Mouse (Mus musculus) liver, embryonic 13.5 days (tissue): ENCODE measurements around the gene Ptpn11. TPM values are rescaled to one million over a fixed set of nuclear protein-coding genes. Genes with fewer than 3 reads are reported as not detected.

Experiments
- ATAC-seq: fragments of 200-750 bp; cut with Nextera tagmentation; 2 replicates; pipeline ENCODE4 v1.8.0; 2017; ENCODE audit warnings: low read depth, mild to moderate bottlenecking, moderate number of reproducible peaks, moderate library complexity
- DNase-seq: peaks from one replicate; pipeline ENCODE4 v3.0.0; 2022
- H3K27ac ChIP-seq: fragments of 300-500 bp; sonication (generic); 2 replicates; pipeline ENCODE4 v1.5.1; 2015; ENCODE audit warnings: moderate library complexity, mild to moderate bottlenecking, inconsistent platforms
- H3K27me3 ChIP-seq: fragments of 300-500 bp; sonication (generic); 2 replicates; pipeline ENCODE4 v1.6.1; 2015; ENCODE audit warnings: mild to moderate bottlenecking, inconsistent platforms
- H3K36me3 ChIP-seq: fragments of 300-500 bp; sonication (generic); 2 replicates; pipeline ENCODE4 v1.6.1; 2015; ENCODE audit warnings: mild to moderate bottlenecking, inconsistent platforms
- H3K4me1 ChIP-seq: fragments of 300-500 bp; sonication (generic); replicated peaks from 2 replicates; pipeline ENCODE4 v1.6.1; 2015; ENCODE audit warnings: inconsistent platforms
- H3K4me2 ChIP-seq: fragments of 300-500 bp; sonication (generic); 2 replicates; pipeline ENCODE4 v1.6.1; 2015; ENCODE audit warnings: inconsistent platforms, mild to moderate bottlenecking, moderate library complexity
- H3K4me3 ChIP-seq: fragments of 300-500 bp; sonication (generic); replicated peaks from 2 replicates; pipeline ENCODE4 v1.5.1; 2015; ENCODE audit warnings: mild to moderate bottlenecking, inconsistent platforms
- H3K9ac ChIP-seq: fragments of 300-500 bp; sonication (generic); 2 replicates; pipeline ENCODE4 v1.6.1; 2015; ENCODE audit warnings: mild to moderate bottlenecking, inconsistent platforms
- H3K9me3 ChIP-seq: fragments of 300-500 bp; sonication (generic); replicated peaks from 2 replicates; pipeline ENCODE4 v1.6.1; 2016; ENCODE audit warnings: inconsistent platforms
- WGBS: fragments of 180-500 bp; shearing (Covaris S2); methylation state at CpG from one replicate; pipeline ENCODE4 v1.1.7; 2015; ENCODE audit not compliant: insufficient replicate concordance; 5-methylcytosine and 5-hydroxymethylcytosine counted together
- polyA plus RNA-seq: library from polyadenylated mRNA; unstranded; fragments of >200 nt; fragmentation: Nextera tagmentation; extraction: Ambion mirVana; gene quantifications from 2 replicates; pipeline ENCODE4 v1.2.1, GENCODE M21; 2015

Gene Ptpn11
- polyA plus RNA-seq, 1 experiment from 2014 or later, result 12.5 TPM

- Histone ChIP-seq H3K27me3 (no peaks in the 10 kb centered on the region), H3K9me3 (no peaks in the 10 kb centered on the region), H3K4me1 (no peaks in the 10 kb centered on the region; the same call in 1 of the 2 replicates), H3K27ac (0 out of 2 replicates have a peak overlapping the region, but pooled peaks have one; percentile 4), H3K4me2 (no peak overlapping the region), H3K9ac (no peak overlapping the region), H3K36me3 (0 out of 2 replicates have a peak, but pooled peaks cover 2% of the 10 kb centered on the region), H3K4me3 (no peak overlapping the region)
- ATAC-seq (peak; percentile 26; the same call in 1 of the 2 replicates), DNase-seq (no peak)
- WGBS, result 33% methylated on average over 5 of the region's 5 CpGs
Measured at GRCm38 (mm10) chr5:121124208-121125185, 66.7 kb downstream of the Ptpn11 start.

GRCm38 (mm10) chr5:121123399-121123798 is 67.8 kb downstream of the Ptpn11 start:
- Histone ChIP-seq H3K4me1 (no peaks in the 10 kb centered on the region; the same call in 1 of the 2 replicates), H3K36me3 (no peaks in the 10 kb centered on the region), H3K27ac (0 out of 2 replicates have a peak overlapping the region, but pooled peaks have one; percentile 4), H3K4me3 (no peak overlapping the region), H3K27me3 (no peaks in the 10 kb centered on the region), H3K9me3 (no peaks in the 10 kb centered on the region), H3K4me2 (no peak overlapping the region), H3K9ac (no peak overlapping the region)
- whole genome bisulfite sequencing, result 70% methylated on average over 5 of the region's 5 CpGs
- ATAC-seq, result no peak
- DNase-seq, result no peak

- Histone ChIP-seq H3K4me2 (no peak overlapping the region), H3K27me3 (no peaks in the 10 kb centered on the region), H3K27ac (no peak overlapping the region), H3K9ac (no peak overlapping the region), H3K9me3 (no peaks in the 10 kb centered on the region), H3K4me3 (no peak overlapping the region), H3K4me1 (no peaks in the 10 kb centered on the region; the same call in 1 of the 2 replicates), H3K36me3 (no peaks in the 10 kb centered on the region)
- ATAC-seq, result no peak
- no peak for DNase-seq
- WGBS, result 19% methylated on average over 3 of the region's 3 CpGs
Measured at GRCm38 (mm10) chr5:121122577-121122976, 68.6 kb downstream of the Ptpn11 start.

GRCm38 (mm10) chr5:121122036-121122435 is 69.2 kb downstream of the Ptpn11 start:
- Histone ChIP-seq H3K4me2 (no peak overlapping the region), H3K9me3 (no peaks in the 10 kb centered on the region), H3K4me3 (no peak overlapping the region), H3K9ac (no peak overlapping the region), H3K27ac (no peak overlapping the region), H3K4me1 (no peaks in the 10 kb centered on the region; the same call in 1 of the 2 replicates), H3K27me3 (no peaks in the 10 kb centered on the region), H3K36me3 (no peaks in the 10 kb centered on the region)
- DNase-seq (no peak), ATAC-seq (no peak)
- WGBS, result 62% methylated on average over 3 of the region's 3 CpGs

- DNase-seq (no peak), ATAC-seq (no peak)
- H3K9ac ChIP-seq, result no peak overlapping the region
- H3K27me3 ChIP-seq, result no peaks in the 10 kb centered on the region
- no peak overlapping the region for H3K4me3 ChIP-seq
- H3K4me1 ChIP-seq, result no peaks in the 10 kb centered on the region
- no peaks in the 10 kb centered on the region for H3K9me3 ChIP-seq
- 71% methylated on average over 13 of the region's 13 CpGs for WGBS
- H3K4me2 ChIP-seq, result no peak overlapping the region
- H3K27ac ChIP-seq, result no peak overlapping the region
- H3K36me3 ChIP-seq, result no peaks in the 10 kb centered on the region
Measured at GRCm38 (mm10) chr5:121119331-121120034, 71.7 kb downstream of the Ptpn11 start.

- no peak overlapping the region for H3K27ac ChIP-seq
- no peak overlapping the region for H3K4me2 ChIP-seq
- no peaks in the 10 kb centered on the region for H3K4me1 ChIP-seq
- H3K36me3 ChIP-seq, result no peaks in the 10 kb centered on the region
- H3K27me3 ChIP-seq, result no peaks in the 10 kb centered on the region
- ATAC-seq (no peak), DNase-seq (no peak)
- no peak overlapping the region for H3K4me3 ChIP-seq
- no peaks in the 10 kb centered on the region for H3K9me3 ChIP-seq
- H3K9ac ChIP-seq, result no peak overlapping the region
- WGBS, result 37% methylated on average over 4 of the region's 4 CpGs
Measured at GRCm38 (mm10) chr5:121118345-121118744, 72.9 kb downstream of the Ptpn11 start.

GRCm38 (mm10) chr5:121116941-121117340 is 74.3 kb downstream of the Ptpn11 start:
- Histone ChIP-seq H3K4me1 (no peaks in the 10 kb centered on the region), H3K4me3 (no peak overlapping the region), H3K27ac (no peak overlapping the region), H3K36me3 (no peaks in the 10 kb centered on the region), H3K9ac (no peak overlapping the region), H3K9me3 (no peaks in the 10 kb centered on the region), H3K27me3 (no peaks in the 10 kb centered on the region), H3K4me2 (no peak overlapping the region)
- ATAC-seq, result no peak
- no peak for DNase-seq
- WGBS, result 54% methylated on average over 3 of the region's 3 CpGs

GRCm38 (mm10) chr5:121115391-121116157 is 75.6 kb downstream of the Ptpn11 start:
- Histone ChIP-seq H3K9ac (no peak overlapping the region), H3K36me3 (no peaks in the 10 kb centered on the region), H3K27ac (no peak overlapping the region), H3K9me3 (no peaks in the 10 kb centered on the region), H3K27me3 (no peaks in the 10 kb centered on the region), H3K4me1 (no peaks in the 10 kb centered on the region), H3K4me2 (no peak overlapping the region), H3K4me3 (no peak overlapping the region)
- whole genome bisulfite sequencing, result 61% methylated on average over 8 of the region's 8 CpGs
- ATAC-seq (no peak), DNase-seq (no peak)

GRCm38 (mm10) chr5:121114151-121114550 is 77.0 kb downstream of the Ptpn11 start:
- Histone ChIP-seq H3K27me3 (no peaks in the 10 kb centered on the region), H3K4me3 (no peak overlapping the region), H3K27ac (no peak overlapping the region), H3K9me3 (no peaks in the 10 kb centered on the region), H3K4me2 (no peak overlapping the region), H3K36me3 (no peaks in the 10 kb centered on the region), H3K4me1 (no peaks in the 10 kb centered on the region), H3K9ac (no peak overlapping the region)
- no peak for DNase-seq
- 74% methylated on average over 14 of the region's 14 CpGs for WGBS
- ATAC-seq, result no peak

GRCm38 (mm10) chr5:121112390-121112789 is 78.8 kb downstream of the Ptpn11 start:
- Histone ChIP-seq H3K4me2 (no peak overlapping the region), H3K9me3 (no peaks in the 10 kb centered on the region), H3K9ac (no peak overlapping the region), H3K4me3 (no peak overlapping the region), H3K27ac (no peak overlapping the region), H3K4me1 (no peaks in the 10 kb centered on the region), H3K27me3 (no peaks in the 10 kb centered on the region), H3K36me3 (no peaks in the 10 kb centered on the region)
- 64% methylated on average over 5 of the region's 5 CpGs for WGBS
- ATAC-seq (no peak), DNase-seq (no peak)
